Mouse (Mus musculus): ENCODE measurements around the gene Dab1.

- TF ChIP-seq CTCF (IDR thresholded peaks at IDR 0.05; ENCODE audit: control insufficient read depth, insufficient read depth, insufficient replicate concordance, low read depth, low read length) (no peak), POLR2A (IDR thresholded peaks at IDR 0.05; ENCODE audit: control insufficient read depth, low read depth, low read length) (no peak)
Measured at GRCm38 (mm10) chr4:104504916-104505315, 885.8 kb downstream of the Dab1 start.
